15 mouse cellular contexts compared by ENCODE assay signal in the genomic region with DNA sequence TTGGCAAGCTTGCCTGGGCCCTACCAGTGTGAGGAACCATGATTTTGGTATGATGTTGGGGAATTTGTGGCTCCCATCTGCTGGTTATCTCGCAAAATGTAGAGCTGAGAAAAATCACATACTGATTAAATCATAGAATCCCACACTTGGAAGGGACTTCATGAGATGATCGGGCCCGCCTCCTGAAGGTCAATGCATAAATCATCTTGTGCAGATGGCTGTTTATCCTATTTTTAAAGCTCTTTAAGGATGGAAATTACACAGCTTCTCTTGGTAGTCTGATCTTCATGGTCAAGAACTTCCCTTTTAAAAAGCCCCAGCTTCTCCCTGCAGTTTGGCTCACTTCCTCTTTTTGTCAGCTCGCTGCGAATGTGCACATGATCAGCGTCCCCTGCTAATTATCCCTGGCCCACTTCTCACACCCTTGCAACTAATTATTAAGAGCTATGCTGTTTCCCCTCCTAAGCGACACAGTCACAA. TPM values are rescaled to one million over a fixed set of nuclear protein-coding genes. Genes with fewer than 3 reads are reported as not detected.
DNase-seq lines count a peak whose midpoint lies in the region; ATAC-seq and TF ChIP-seq lines count a peak whose summit lies in the region.
"Had no signal": no experiment of that assay in that cellular context is flagged by ENCODE, and none has a peak within 500 bp of the region (broad histone marks: within the 10 kb centered on the region; RNA-seq: fewer than 3 reads in every experiment).

No protein-coding gene starts in this region.

- no peaks in the 10 kb centered on the region for H3K9me3 ChIP-seq in lung, postnatal 0 days (ENCODE audit: low read length)
- no peaks in the 10 kb centered on the region for H3K9me3 ChIP-seq in forebrain, embryonic 15.5 days
- H3K9me3 ChIP-seq in hindbrain, embryonic 12.5 days (replicated peaks), result no peaks in the 10 kb centered on the region
- H3K9me3 ChIP-seq: embryonic facial prominence, embryonic 15.5 days; neural tube, embryonic 15.5 days had no signal

- no peak overlapping the region for H3K4me2 ChIP-seq in lung, postnatal 0 days (replicated peaks; ENCODE audit: low read depth, low read length)
- H3K4me2 ChIP-seq in forebrain, embryonic 15.5 days (replicated peaks), result no peak overlapping the region
- H3K4me2 ChIP-seq in hindbrain, embryonic 12.5 days (replicated peaks), result no peak overlapping the region
- H3K4me2 ChIP-seq: embryonic facial prominence, embryonic 15.5 days; neural tube, embryonic 15.5 days had no signal

- H3K4me1 ChIP-seq in lung, postnatal 0 days (ENCODE audit: insufficient read depth, low read depth, low read length), result no peaks in the 10 kb centered on the region
- H3K4me1 ChIP-seq in forebrain, embryonic 15.5 days, result peaks cover 21% of the 10 kb centered on the region
- H3K4me1 ChIP-seq in hindbrain, embryonic 12.5 days, result no peaks in the 10 kb centered on the region
- H3K4me1 ChIP-seq: neural tube, embryonic 15.5 days had no signal

- no peak overlapping the region for H3K4me3 ChIP-seq in lung, postnatal 0 days (ENCODE audit: low read depth, low read length)
- H3K4me3 ChIP-seq in forebrain, embryonic 15.5 days, result no peak overlapping the region
- H3K4me3 ChIP-seq in hindbrain, embryonic 12.5 days, result no peak overlapping the region
- H3K4me3 ChIP-seq: embryonic facial prominence, embryonic 15.5 days; neural tube, embryonic 15.5 days had no signal

- H3K27me3 ChIP-seq in lung, postnatal 0 days (replicated peaks; ENCODE audit: insufficient read depth, low read length), result no peaks in the 10 kb centered on the region
- no peaks in the 10 kb centered on the region for H3K27me3 ChIP-seq in forebrain, embryonic 15.5 days
- 0 out of 2 replicates have a peak, but pooled peaks cover 2% of the 10 kb centered on the region for H3K27me3 ChIP-seq in hindbrain, embryonic 12.5 days

- DNase-seq in heart, postnatal 10 days, result peak; percentile 16 to 22
- no peak for DNase-seq in heart, postnatal 14 days
- peak; percentile 26 for DNase-seq in lung, postnatal 0 days (ENCODE audit: low spot score)
- no peak for DNase-seq in lung, postnatal 14 days
- DNase-seq in spleen, adult 18-20 months, result peak; percentile 33 to 38
- DNase-seq in frontal cortex, postnatal 36 days (ENCODE audit: low spot score in 2 of 2), result no peak
- DNase-seq: layer of hippocampus, postnatal 36 days; thymus, postnatal 14 days had no signal

- no peak overlapping the region for H3K27ac ChIP-seq in lung, postnatal 0 days (ENCODE audit: low read length)
- peak overlapping the region; percentile 39 for H3K27ac ChIP-seq in forebrain, embryonic 15.5 days (replicated peaks)
- no peak overlapping the region for H3K27ac ChIP-seq in hindbrain, embryonic 12.5 days
- H3K27ac ChIP-seq: embryonic facial prominence, embryonic 15.5 days; neural tube, embryonic 15.5 days had no signal

- 60% methylated on average over 7 of the region's 7 CpGs for WGBS in lung, postnatal 0 days
- whole genome bisulfite sequencing in forebrain, embryonic 15.5 days, result 39% methylated on average over 7 of the region's 7 CpGs
- WGBS in hindbrain, embryonic 12.5 days, result 90% methylated on average over 7 of the region's 7 CpGs

- TF ChIP-seq EP300 in lung, postnatal 0 days (IDR thresholded peaks at IDR 0.05), result no peak

- H3K9ac ChIP-seq in lung, postnatal 0 days (replicated peaks; ENCODE audit: low read depth), result no peak overlapping the region
- H3K9ac ChIP-seq in forebrain, embryonic 15.5 days (replicated peaks), result no peak overlapping the region
- H3K9ac ChIP-seq in hindbrain, embryonic 12.5 days, result no peak overlapping the region
- H3K9ac ChIP-seq: embryonic facial prominence, embryonic 15.5 days; neural tube, embryonic 15.5 days had no signal

- no peaks in the 10 kb centered on the region for H3K36me3 ChIP-seq in lung, postnatal 0 days (ENCODE audit: insufficient read depth, low read length)
- H3K36me3 ChIP-seq in forebrain, embryonic 15.5 days, result no peaks in the 10 kb centered on the region
- no peaks in the 10 kb centered on the region for H3K36me3 ChIP-seq in hindbrain, embryonic 12.5 days
- H3K36me3 ChIP-seq: embryonic facial prominence, embryonic 15.5 days; neural tube, embryonic 15.5 days had no signal

- no peak for TF ChIP-seq CTCF in lung, postnatal 0 days (IDR thresholded peaks at IDR 0.05)

- intact Hi-C loops in heart, postnatal 10 days (cut with DNase I), result no loop called here
- intact Hi-C loops in heart, postnatal 14 days (cut with DNase I), result no loop called here

- ATAC-seq in lung, postnatal 0 days, result no peak
- ATAC-seq in forebrain, embryonic 15.5 days (replicated peaks), result peak; percentile 65
- no peak for ATAC-seq in hindbrain, embryonic 12.5 days (ENCODE audit: low FRiP score)

RNA-seq across cellular contexts. Expression of a gene that starts 23.2 kb away (rescaled TPM):
- total RNA-seq in heart, postnatal 10 days (2021), result not detected
- not detected for total RNA-seq in heart, postnatal 14 days (2021)
- polyA plus RNA-seq in lung, postnatal 0 days (2015; fragmentation: Nextera tagmentation; extraction: Ambion mirVana), result not detected in 2 replicates
- polyA plus RNA-seq in forebrain, embryonic 15.5 days (2015; fragmentation: Nextera tagmentation; extraction: Ambion mirVana), result 3.5 and 3.8 TPM in 2 replicates
- not detected in 2 replicates for polyA plus RNA-seq in hindbrain, embryonic 12.5 days (2016; fragmentation: Nextera tagmentation; extraction: Ambion mirVana)
- total RNA-seq: ES-E14; layer of hippocampus, postnatal 36 days had no signal
- polyA plus RNA-seq: embryonic facial prominence, embryonic 15.5 days; heart, embryonic 14.5 days; lung, embryonic 16.5 days had no signal

RNA-seq across cellular contexts. Expression of a gene that starts 48.2 kb away (rescaled TPM):
- 1 to 10 TPM; 5.1 to 8.7 TPM for total RNA-seq in heart, postnatal 10 days (2021)
- 1 to 10 TPM; 7.2 to 8.2 TPM for total RNA-seq in heart, postnatal 14 days (2021)
- 41.8 and 44.1 TPM in 2 replicates for polyA plus RNA-seq in lung, postnatal 0 days (2015; fragmentation: Nextera tagmentation; extraction: Ambion mirVana)
- 1.5 and 1.6 TPM in 2 replicates for polyA plus RNA-seq in forebrain, embryonic 15.5 days (2015; fragmentation: Nextera tagmentation; extraction: Ambion mirVana)
- 0.99 and 1.9 TPM in 2 replicates for polyA plus RNA-seq in hindbrain, embryonic 12.5 days (2016; fragmentation: Nextera tagmentation; extraction: Ambion mirVana)

Comparison
In these comparisons a context has a peak if more than half of its experiments do, and no peak if none do; other contexts are left out.
1. DNase-seq: peak in heart, postnatal 10 days (2 of 2), lung, postnatal 0 days (single experiment) and spleen, adult 18-20 months (2 of 2); none in heart, postnatal 14 days (0 of 2), lung, postnatal 14 days (single experiment) and frontal cortex, postnatal 36 days (0 of 2).
2. RNA of a gene that starts 48.2 kb away (polyA plus RNA-seq): 41.8 to 44.1 TPM in lung, postnatal 0 days; 0.99 to 1.9 TPM in hindbrain, embryonic 12.5 days and 1.5 to 1.6 TPM in forebrain, embryonic 15.5 days; every median in the first group is over 10 times any median in the second.